Mouse (Mus musculus) heart, adult 2 months (tissue): ENCODE results near the gene Cela3a.

Experiments used
- CTCF ChIP-seq: fragments of 200-600 bp; IDR thresholded peaks from 2 replicates; pipeline ENCODE4 v1.8.1; 2022; ENCODE audit warnings: antibody characterized with exemption, mild to moderate bottlenecking, moderate library complexity
- EP300 ChIP-seq: fragments of 200-500 bp; IDR thresholded peaks from 2 replicates; pipeline ENCODE4 v1.6.1; 2011; ENCODE audit warnings: low read depth, low read length, control low read depth; ENCODE audit not compliant: insufficient read depth
- POLR2A ChIP-seq: fragments of 200-500 bp; IDR thresholded peaks from 2 replicates; pipeline ENCODE4 v1.6.1; 2011; ENCODE audit warnings: mild to moderate bottlenecking, low read depth, low read length, control low read depth; ENCODE audit not compliant: insufficient read depth

DNA sequence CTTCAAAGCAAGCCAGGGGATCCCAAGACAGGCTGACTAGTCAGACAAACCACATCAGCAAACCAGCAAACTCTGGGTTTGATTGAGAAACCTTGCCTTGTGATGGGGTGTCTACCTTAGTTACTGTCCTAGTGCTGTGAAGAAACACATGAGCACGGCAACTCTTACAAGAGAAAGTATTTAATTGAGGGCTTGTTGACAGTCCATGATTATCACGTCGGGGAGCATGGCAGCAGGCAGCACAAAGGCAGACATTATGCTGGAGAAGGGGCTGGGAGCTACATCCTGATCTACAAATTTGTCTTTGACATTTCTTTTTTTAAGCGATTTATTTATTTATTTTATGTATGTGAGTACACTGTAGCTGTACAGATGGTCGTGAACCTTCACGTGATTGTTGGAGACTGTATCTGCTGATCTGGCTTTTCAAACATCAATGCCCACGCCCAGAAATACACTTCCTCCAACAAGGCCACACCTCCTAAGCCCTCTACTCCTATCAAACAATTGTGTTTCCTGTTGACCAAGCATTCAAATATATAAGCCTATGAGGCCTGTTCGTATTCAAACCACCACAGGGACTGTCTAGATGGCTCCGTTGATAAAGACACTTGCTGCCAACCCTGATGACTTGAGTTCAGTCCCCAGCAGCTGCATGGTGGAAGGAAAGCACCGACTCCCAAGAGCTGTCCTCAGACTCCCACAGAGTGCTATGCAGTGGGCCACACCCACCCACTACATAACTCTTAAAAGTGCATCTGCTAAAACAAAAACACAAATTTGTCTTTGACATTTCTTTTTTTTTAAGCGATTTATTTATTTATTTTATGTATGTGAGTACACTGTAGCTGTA is 8.3 kb upstream of the Cela3a start:
- TF ChIP-seq CTCF = no peak
- TF ChIP-seq POLR2A = no peak
- no peak for TF ChIP-seq EP300
